Comparison of ENCODE assay signal across 8 mouse cellular contexts in the genomic region with DNA sequence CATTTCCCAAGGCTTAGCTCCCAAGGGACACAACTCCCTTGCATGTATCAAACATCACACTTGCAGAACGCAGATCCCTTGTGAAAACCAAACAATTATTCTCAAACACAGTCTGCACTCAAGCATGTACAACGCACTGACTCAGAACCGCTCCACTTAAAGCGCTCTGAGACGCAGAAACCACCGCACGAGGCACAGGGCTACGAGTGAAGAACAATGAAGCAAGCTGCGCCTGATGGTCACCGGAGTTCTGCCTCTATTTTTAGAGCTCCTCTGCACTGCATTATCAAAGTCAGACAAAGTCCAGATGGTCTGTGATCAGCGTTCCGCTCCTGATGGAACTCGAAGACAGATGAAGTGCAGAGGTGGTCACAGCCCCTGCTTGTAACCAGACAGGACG. TPM values are rescaled to one million over a fixed set of nuclear protein-coding genes. Genes with fewer than 3 reads are reported as not detected.
DNase-seq lines count a peak whose midpoint lies in the region; ATAC-seq lines count a peak whose summit lies in the region.

No protein-coding gene starts in this region.

- peak overlapping the region; percentile 14; the same call in 1 of the 2 replicates for H3K9ac ChIP-seq in embryonic facial prominence, embryonic 14.5 days (ENCODE audit: low read depth, low read length)
- H3K9ac ChIP-seq in hindbrain, embryonic 11.5 days (ENCODE audit: low read depth, low read length): no peak overlapping the region
- H3K9ac ChIP-seq in neural tube, embryonic 14.5 days (replicated peaks; ENCODE audit: low read depth, low read length): no peak overlapping the region

- H3K4me2 ChIP-seq in embryonic facial prominence, embryonic 14.5 days (ENCODE audit: low read depth, low read length): peak overlapping the region; percentile 34
- 0 out of 2 replicates have a peak overlapping the region, but pooled peaks have one; percentile 2 for H3K4me2 ChIP-seq in hindbrain, embryonic 11.5 days (replicated peaks; ENCODE audit: low read depth, low read length)
- H3K4me2 ChIP-seq in neural tube, embryonic 14.5 days (ENCODE audit: low read depth, low read length): peak overlapping the region; percentile 36

- no peak overlapping the region for H3K27ac ChIP-seq in embryonic facial prominence, embryonic 14.5 days (replicated peaks; ENCODE audit: low read depth, low read length)
- no peak overlapping the region for H3K27ac ChIP-seq in hindbrain, embryonic 11.5 days (ENCODE audit: low read depth, low read length)
- H3K27ac ChIP-seq in neural tube, embryonic 14.5 days (ENCODE audit: low read depth, low read length): no peak overlapping the region

- 40% methylated on average over 14 of the region's 14 CpGs for WGBS in embryonic facial prominence, embryonic 14.5 days
- WGBS in hindbrain, embryonic 11.5 days: 50% methylated on average over 14 of the region's 14 CpGs
- 36% methylated on average over 14 of the region's 14 CpGs for WGBS in neural tube, embryonic 14.5 days

- peak; percentile 9 to 11 for DNase-seq in left cerebral cortex, adult 18-20 months (ENCODE audit: low spot score in 2 of 2)
- DNase-seq in left cerebral cortex, postnatal 10 days (ENCODE audit: extremely low spot score in 1 of 2, low spot score in 2 of 2): no peak
- peak; percentile 68 for DNase-seq in embryonic facial prominence, embryonic 14.5 days (ENCODE audit: low spot score)
- peak; percentile 41 for DNase-seq in hindbrain, embryonic 11.5 days (ENCODE audit: low spot score)
- DNase-seq in adipocyte (ENCODE audit: low spot score): no peak
- DNase-seq in layer of hippocampus, postnatal 25 days (ENCODE audit: extremely low spot score in 1 of 2, low spot score in 1 of 2): no peak
- DNase-seq in thymus, postnatal 25 days: no peak

- no peaks in the 10 kb centered on the region for H3K4me1 ChIP-seq in embryonic facial prominence, embryonic 14.5 days (ENCODE audit: control insufficient read depth, insufficient read depth, low read length)
- H3K4me1 ChIP-seq in hindbrain, embryonic 11.5 days (replicated peaks; ENCODE audit: control insufficient read depth, insufficient read depth, low read length): no peaks in the 10 kb centered on the region
- no peaks in the 10 kb centered on the region for H3K4me1 ChIP-seq in neural tube, embryonic 14.5 days (ENCODE audit: control insufficient read depth, insufficient read depth, low read length)

- no peaks in the 10 kb centered on the region for H3K27me3 ChIP-seq in embryonic facial prominence, embryonic 14.5 days (replicated peaks; ENCODE audit: control insufficient read depth, insufficient read depth, low read length)
- H3K27me3 ChIP-seq in hindbrain, embryonic 11.5 days (ENCODE audit: control insufficient read depth, insufficient read depth, low read length): no peaks in the 10 kb centered on the region
- H3K27me3 ChIP-seq in neural tube, embryonic 14.5 days (ENCODE audit: control insufficient read depth, insufficient read depth, low read length): no peaks in the 10 kb centered on the region

- H3K9me3 ChIP-seq in embryonic facial prominence, embryonic 14.5 days (ENCODE audit: control insufficient read depth, low read length): no peaks in the 10 kb centered on the region
- no peaks in the 10 kb centered on the region for H3K9me3 ChIP-seq in hindbrain, embryonic 11.5 days (ENCODE audit: control insufficient read depth, low read length)
- H3K9me3 ChIP-seq in neural tube, embryonic 14.5 days (ENCODE audit: control insufficient read depth, low read length): no peaks in the 10 kb centered on the region

- H3K4me3 ChIP-seq in embryonic facial prominence, embryonic 14.5 days (ENCODE audit: low read depth, low read length): no peak overlapping the region
- H3K4me3 ChIP-seq in hindbrain, embryonic 11.5 days (ENCODE audit: low read depth, low read length): no peak overlapping the region
- H3K4me3 ChIP-seq in neural tube, embryonic 14.5 days (ENCODE audit: low read depth, low read length): peak overlapping the region; percentile 14; the same call in 1 of the 2 replicates

- peaks cover 8% of the 10 kb centered on the region; the same call in 1 of the 2 replicates for H3K36me3 ChIP-seq in embryonic facial prominence, embryonic 14.5 days (ENCODE audit: control insufficient read depth, insufficient read depth, low read length)
- H3K36me3 ChIP-seq in hindbrain, embryonic 11.5 days (ENCODE audit: control insufficient read depth, insufficient read depth, low read length): no peaks in the 10 kb centered on the region
- no peaks in the 10 kb centered on the region for H3K36me3 ChIP-seq in neural tube, embryonic 14.5 days (ENCODE audit: control insufficient read depth, insufficient read depth, low read length)

- ATAC-seq in embryonic facial prominence, embryonic 14.5 days (ENCODE audit: low read depth): peak; percentile 77
- ATAC-seq in hindbrain, embryonic 11.5 days (ENCODE audit: low FRiP score): peak; percentile 69; the same call in 1 of the 2 replicates
- peak; percentile 58; the same call in 1 of the 2 replicates for ATAC-seq in neural tube, embryonic 14.5 days (ENCODE audit: low read depth)

- intact Hi-C loops in left cerebral cortex, postnatal 10 days (cut with DNase I): no loop called here

RNA-seq across cellular contexts. Expression of a gene that starts 50.4 kb away (rescaled TPM):
- total RNA-seq in left cerebral cortex, adult 18-20 months (2021): 1 to 10 TPM; 1.2 to 1.7 TPM
- 1 to 10 TPM; 2.7 to 3.2 TPM for total RNA-seq in left cerebral cortex, postnatal 10 days (2021)
- polyA plus RNA-seq in embryonic facial prominence, embryonic 14.5 days (2014; fragmentation: Nextera tagmentation; extraction: Ambion mirVana): 29.1 and 31.7 TPM in 2 replicates
- 9.5 and 11.3 TPM in 2 replicates for polyA plus RNA-seq in hindbrain, embryonic 11.5 days (2014; fragmentation: Nextera tagmentation; extraction: Ambion mirVana)
- polyA plus RNA-seq in neural tube, embryonic 14.5 days (2014; fragmentation: Nextera tagmentation; extraction: Ambion mirVana): 1.9 and 13.2 TPM in 2 replicates
- total RNA-seq in layer of hippocampus, postnatal 25 days (2021): 1 to 10 TPM; 2.0 to 2.1 TPM

Comparison
In these comparisons a context has a peak if more than half of its experiments do, and no peak if none do; other contexts are left out.
1. DNase-seq: peak in left cerebral cortex, adult 18-20 months (2 of 2), embryonic facial prominence, embryonic 14.5 days (single experiment) and hindbrain, embryonic 11.5 days (single experiment); none in left cerebral cortex, postnatal 10 days (0 of 2), adipocyte (single experiment), layer of hippocampus, postnatal 25 days (0 of 2) and thymus, postnatal 25 days (single experiment).
2. Peak in every context shown above with its lines, with median percentiles within 50 percentile points of each other: ATAC-seq and H3K4me2 ChIP-seq.